In the genomic region with DNA sequence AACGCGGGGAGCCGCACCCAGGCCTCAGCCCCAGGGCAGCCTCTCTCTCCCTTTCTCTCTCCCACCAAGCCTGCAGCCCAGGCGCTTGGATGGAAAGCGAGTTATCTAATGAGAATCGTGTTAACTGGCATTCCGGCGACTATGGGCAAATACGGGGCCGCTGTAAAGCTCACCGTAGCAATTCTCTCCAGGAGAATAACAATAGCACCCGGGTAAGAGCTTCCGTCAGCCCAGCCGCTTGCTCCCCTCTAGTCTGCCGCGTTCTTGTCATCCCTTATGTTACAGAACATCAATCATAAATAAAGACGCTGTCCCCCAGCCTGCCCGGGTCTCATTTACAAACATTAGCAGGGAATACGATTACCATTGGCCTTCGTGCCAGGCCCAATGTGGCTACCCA, we compare ENCODE assay signal across 10 mouse cellular contexts. TPM values are rescaled to one million over a fixed set of nuclear protein-coding genes. Genes with fewer than 3 reads are reported as not detected.
DNase-seq lines count a peak whose midpoint lies in the region; ATAC-seq and TF ChIP-seq lines count a peak whose summit lies in the region.
"Had no signal": no experiment of that assay in that cellular context is flagged by ENCODE, and none has a peak within 500 bp of the region (broad histone marks: within the 10 kb centered on the region; RNA-seq: fewer than 3 reads in every experiment).

No protein-coding gene starts in this region.

- WGBS in heart, postnatal 0 days = 16% methylated on average over 20 of the region's 20 CpGs
- WGBS in embryonic facial prominence, embryonic 13.5 days = 3% methylated on average over 20 of the region's 20 CpGs
- whole genome bisulfite sequencing in hindbrain, embryonic 16.5 days = under 1% methylated on average over 20 of the region's 20 CpGs
- 1% methylated on average over 20 of the region's 20 CpGs for WGBS in midbrain, postnatal 0 days

- no peak for TF ChIP-seq EP300 in heart, postnatal 0 days (IDR thresholded peaks at IDR 0.05; ENCODE audit: low read depth)

- DNase-seq in heart, postnatal 0 days (ENCODE audit: low spot score) = no peak
- DNase-seq in heart, postnatal 36 days = no peak
- DNase-seq in midbrain, postnatal 0 days (ENCODE audit: low spot score) = no peak
- no peak for DNase-seq in gastrocnemius, postnatal 4 days (ENCODE audit: low spot score in 2 of 2)
- DNase-seq in adrenal gland, postnatal 36 days = no peak
- no peak for DNase-seq in thymus, postnatal 25 days
- DNase-seq: gastrocnemius, postnatal 10 days had no signal

- TF ChIP-seq CTCF in heart, postnatal 0 days (IDR thresholded peaks at IDR 0.05; ENCODE audit: low read depth) = no peak
- no peak for TF ChIP-seq CTCF in midbrain, postnatal 0 days (IDR thresholded peaks at IDR 0.05)

- H3K27ac ChIP-seq in heart, postnatal 0 days (ENCODE audit: low read depth) = no peak overlapping the region
- no peak overlapping the region for H3K27ac ChIP-seq in embryonic facial prominence, embryonic 13.5 days
- H3K27ac ChIP-seq in hindbrain, embryonic 16.5 days (ENCODE audit: low read depth, low read length) = peak overlapping the region; percentile 96
- H3K27ac ChIP-seq in midbrain, postnatal 0 days (ENCODE audit: low read depth, low read length) = peak overlapping the region; percentile 89

- peaks cover 33% of the 10 kb centered on the region for H3K27me3 ChIP-seq in heart, postnatal 0 days (ENCODE audit: control insufficient read depth, insufficient read depth, low read length)
- peaks cover 63% of the 10 kb centered on the region for H3K27me3 ChIP-seq in embryonic facial prominence, embryonic 13.5 days
- no peaks in the 10 kb centered on the region for H3K27me3 ChIP-seq in hindbrain, embryonic 16.5 days (replicated peaks; ENCODE audit: control insufficient read depth, insufficient read depth, low read length)
- no peaks in the 10 kb centered on the region for H3K27me3 ChIP-seq in midbrain, postnatal 0 days (ENCODE audit: insufficient read depth, low read length)

- H3K9ac ChIP-seq in heart, postnatal 0 days (replicated peaks; ENCODE audit: low read depth, low read length) = no peak overlapping the region
- H3K9ac ChIP-seq in embryonic facial prominence, embryonic 13.5 days = no peak overlapping the region
- H3K9ac ChIP-seq in hindbrain, embryonic 16.5 days (ENCODE audit: low read depth, low read length) = peak overlapping the region; percentile 90
- H3K9ac ChIP-seq in midbrain, postnatal 0 days (replicated peaks; ENCODE audit: low read length, poor library complexity, severe bottlenecking) = peak overlapping the region; percentile 87

- H3K4me2 ChIP-seq in heart, postnatal 0 days (ENCODE audit: low read depth, low read length) = peak overlapping the region; percentile 78; the same call in 1 of the 2 replicates
- peak overlapping the region; percentile 74 for H3K4me2 ChIP-seq in embryonic facial prominence, embryonic 13.5 days
- H3K4me2 ChIP-seq in hindbrain, embryonic 16.5 days (ENCODE audit: low read length) = peak overlapping the region; percentile 80
- peak overlapping the region; percentile 78 for H3K4me2 ChIP-seq in midbrain, postnatal 0 days (ENCODE audit: low read depth, low read length, poor library complexity, severe bottlenecking)

- H3K36me3 ChIP-seq in heart, postnatal 0 days (replicated peaks; ENCODE audit: control insufficient read depth, insufficient read depth, low read length) = no peaks in the 10 kb centered on the region
- H3K36me3 ChIP-seq in embryonic facial prominence, embryonic 13.5 days = no peaks in the 10 kb centered on the region
- H3K36me3 ChIP-seq in hindbrain, embryonic 16.5 days (ENCODE audit: control insufficient read depth, insufficient read depth, low read length) = no peaks in the 10 kb centered on the region
- no peaks in the 10 kb centered on the region for H3K36me3 ChIP-seq in midbrain, postnatal 0 days (ENCODE audit: insufficient read depth, low read length)
- H3K36me3 ChIP-seq: G1E had no signal

- H3K4me3 ChIP-seq in heart, postnatal 0 days (ENCODE audit: low read depth, low read length) = peak overlapping the region; percentile 76
- H3K4me3 ChIP-seq in embryonic facial prominence, embryonic 13.5 days = peak overlapping the region; percentile 74
- H3K4me3 ChIP-seq in hindbrain, embryonic 16.5 days (ENCODE audit: low read length) = peak overlapping the region; percentile 82
- H3K4me3 ChIP-seq in midbrain, postnatal 0 days (ENCODE audit: low read depth, low read length) = peak overlapping the region; percentile 78

- no peak for ATAC-seq in heart, postnatal 0 days (ENCODE audit: insufficient read depth, low read depth)
- no peak for ATAC-seq in embryonic facial prominence, embryonic 13.5 days (ENCODE audit: insufficient number of reproducible peaks, insufficient read depth, low FRiP score, low TSS enrichment, low read depth)
- no peak for ATAC-seq in hindbrain, embryonic 16.5 days
- no peak for ATAC-seq in midbrain, postnatal 0 days (ENCODE audit: low FRiP score)

- intact Hi-C loops in heart, postnatal 36 days (cut with DNase I) = no loop called here

- peaks cover 10% of the 10 kb centered on the region for H3K4me1 ChIP-seq in heart, postnatal 0 days (ENCODE audit: control insufficient read depth, insufficient read depth)
- peaks cover 42% of the 10 kb centered on the region for H3K4me1 ChIP-seq in embryonic facial prominence, embryonic 13.5 days
- peaks cover 37% of the 10 kb centered on the region for H3K4me1 ChIP-seq in hindbrain, embryonic 16.5 days (ENCODE audit: control insufficient read depth, insufficient read depth, low read depth, low read length)
- H3K4me1 ChIP-seq in midbrain, postnatal 0 days (ENCODE audit: insufficient read depth, low read length) = peaks cover 13% of the 10 kb centered on the region; the same call in 1 of the 2 replicates

- no peaks in the 10 kb centered on the region for H3K9me3 ChIP-seq in heart, postnatal 0 days (replicated peaks; ENCODE audit: control insufficient read depth, low read length)
- H3K9me3 ChIP-seq in embryonic facial prominence, embryonic 13.5 days = no peaks in the 10 kb centered on the region
- H3K9me3 ChIP-seq in hindbrain, embryonic 16.5 days (ENCODE audit: control insufficient read depth, low read length) = no peaks in the 10 kb centered on the region
- H3K9me3 ChIP-seq in midbrain, postnatal 0 days (ENCODE audit: low read length) = no peaks in the 10 kb centered on the region

RNA-seq across cellular contexts. Expression of gene Cux2, which starts 1.6 kb away (rescaled TPM):
- 3.3 and 9.5 TPM in 2 replicates for total RNA-seq in heart, postnatal 0 days (2014; rRNA removed; ENCODE audit: low replicate concordance)
- polyA plus RNA-seq in heart, postnatal 0 days (2015; fragmentation: Nextera tagmentation; extraction: Ambion mirVana) = 1.3 and 1.4 TPM in 2 replicates
- total RNA-seq in heart, postnatal 36 days (2021) = 10 to 100 TPM; 21.6 to 26.8 TPM
- polyA plus RNA-seq in embryonic facial prominence, embryonic 13.5 days (2015; fragmentation: Nextera tagmentation; extraction: Ambion mirVana) = 4.0 and 4.8 TPM in 2 replicates
- 16.7 and 18.7 TPM in 2 replicates for polyA plus RNA-seq in hindbrain, embryonic 16.5 days (2015; fragmentation: Nextera tagmentation; extraction: Ambion mirVana)
- total RNA-seq in midbrain, postnatal 0 days (2014; rRNA removed) = 40.1 and 40.2 TPM in 2 replicates
- 15.4 and 17.4 TPM in 2 replicates for polyA plus RNA-seq in midbrain, postnatal 0 days (2015; fragmentation: Nextera tagmentation; extraction: Ambion mirVana)
- total RNA-seq in gastrocnemius, postnatal 4 days (2021) = 1 to 10 TPM; 1.3 to 2.1 TPM
- total RNA-seq in adrenal gland, postnatal 36 days (2021) = 10 to 100 TPM; 18.6 to 20.9 TPM
- polyA plus RNA-seq: G1E had no signal

RNA-seq across cellular contexts. Expression of gene Myl2, which starts 52.5 kb away (rescaled TPM):
- total RNA-seq in heart, postnatal 0 days (2014; rRNA removed; ENCODE audit: low replicate concordance) = 7,568 and 8,637 TPM in 2 replicates
- polyA plus RNA-seq in heart, postnatal 0 days (2015; fragmentation: Nextera tagmentation; extraction: Ambion mirVana) = 15,488 and 15,525 TPM in 2 replicates
- total RNA-seq in heart, postnatal 36 days (2021) = over 10,000 TPM; 18,107 to 20,333 TPM
- 31.8 TPM in 1 of 2 replicates, not detected in the other for polyA plus RNA-seq in embryonic facial prominence, embryonic 13.5 days (2015; fragmentation: Nextera tagmentation; extraction: Ambion mirVana)
- 1.9 and 2.7 TPM in 2 replicates for polyA plus RNA-seq in hindbrain, embryonic 16.5 days (2015; fragmentation: Nextera tagmentation; extraction: Ambion mirVana)
- 0.55 and 0.99 TPM in 2 replicates for total RNA-seq in midbrain, postnatal 0 days (2014; rRNA removed)
- 4.4 and 4.6 TPM in 2 replicates for polyA plus RNA-seq in midbrain, postnatal 0 days (2015; fragmentation: Nextera tagmentation; extraction: Ambion mirVana)
- total RNA-seq in gastrocnemius, postnatal 4 days (2021) = 100 to 1,000 TPM; 652 to 792 TPM
- total RNA-seq in adrenal gland, postnatal 36 days (2021) = 1 to 10 TPM in 1 of 2 experiments, not detected in 1; 2.0 TPM
- total RNA-seq: G1E had no signal
- polyA plus RNA-seq: G1E had no signal

Comparison
In these comparisons a context has a peak if more than half of its experiments do, and no peak if none do; other contexts are left out.
1. H3K27ac ChIP-seq: peak in hindbrain, embryonic 16.5 days (single experiment) and midbrain, postnatal 0 days (single experiment); none in heart, postnatal 0 days (single experiment) and embryonic facial prominence, embryonic 13.5 days (single experiment).
2. H3K9ac ChIP-seq: peak in hindbrain, embryonic 16.5 days (single experiment) and midbrain, postnatal 0 days (single experiment); none in heart, postnatal 0 days (single experiment) and embryonic facial prominence, embryonic 13.5 days (single experiment).
3. RNA of gene Myl2, which starts 52.5 kb away (total RNA-seq): 18,107 to 20,333 TPM in heart, postnatal 36 days, 7,568 to 8,637 TPM in heart, postnatal 0 days and 652 to 792 TPM in gastrocnemius, postnatal 4 days; 2.0 TPM in adrenal gland, postnatal 36 days and 0.55 to 0.99 TPM in midbrain, postnatal 0 days; every median in the first group is over 100 times any median in the second.
4. Peak in every context shown above with its lines, with median percentiles within 50 percentile points of each other: H3K4me2 ChIP-seq and H3K4me3 ChIP-seq.